Comparison of ENCODE assay signal across 8 mouse cellular contexts in genomic region chr16:59617167-59617566, GRCm38 (mm10). TPM values are rescaled to one million over a fixed set of nuclear protein-coding genes. Genes with fewer than 3 reads are reported as not detected.
DNase-seq lines count a peak whose midpoint lies in the region; ATAC-seq lines count a peak whose summit lies in the region.

No protein-coding gene starts in this region.

- no peak overlapping the region for H3K4me3 ChIP-seq in hindbrain, embryonic 10.5 days
- H3K4me3 ChIP-seq in hindbrain, embryonic 12.5 days, result no peak overlapping the region
- no peak overlapping the region for H3K4me3 ChIP-seq in neural tube, embryonic 12.5 days

- H3K27ac ChIP-seq in hindbrain, embryonic 10.5 days, result no peak overlapping the region
- H3K27ac ChIP-seq in hindbrain, embryonic 12.5 days, result no peak overlapping the region
- no peak overlapping the region for H3K27ac ChIP-seq in neural tube, embryonic 12.5 days

- 48% methylated on average over 3 of the region's 3 CpGs for WGBS in hindbrain, embryonic 10.5 days
- WGBS in hindbrain, embryonic 12.5 days, result 43% methylated on average over 3 of the region's 3 CpGs
- 38% methylated on average over 3 of the region's 3 CpGs for WGBS in neural tube, embryonic 12.5 days

- no peaks in the 10 kb centered on the region for H3K36me3 ChIP-seq in hindbrain, embryonic 10.5 days
- H3K36me3 ChIP-seq in hindbrain, embryonic 12.5 days, result no peaks in the 10 kb centered on the region
- no peaks in the 10 kb centered on the region for H3K36me3 ChIP-seq in neural tube, embryonic 12.5 days

- peak; percentile 16 for DNase-seq in hindbrain, embryonic 10.5 days (ENCODE audit: low spot score)
- DNase-seq in ES-CJ7 (ENCODE audit: low read depth, low spot score), result peak; percentile 41
- DNase-seq in cerebellum, adult 18-20 months, result peak; percentile 23 to 25
- DNase-seq in left cerebral cortex, adult 11 months (ENCODE audit: low spot score), result peak; percentile 42
- DNase-seq in spleen, postnatal 14 days (ENCODE audit: low spot score in 2 of 2), result no peak

- H3K9ac ChIP-seq in hindbrain, embryonic 12.5 days, result no peak overlapping the region
- H3K9ac ChIP-seq in neural tube, embryonic 12.5 days, result no peak overlapping the region

- no peak; the same call in 1 of the 2 replicates for ATAC-seq in hindbrain, embryonic 12.5 days (ENCODE audit: low FRiP score)
- ATAC-seq in hematopoietic stem cell, adult 5-6 weeks (replicated peaks in 1 of 2; ENCODE audit: insufficient read depth in 1 of 2, low FRiP score in 2 of 2, low TSS enrichment in 1 of 2, low read depth in 1 of 2, poor library complexity in 2 of 2, severe bottlenecking in 2 of 2), result peak; percentile 89 to 91
- ATAC-seq in neural tube, embryonic 12.5 days (ENCODE audit: low FRiP score, low read depth), result peak; percentile 71; the same call in 1 of the 2 replicates

- no peaks in the 10 kb centered on the region for H3K4me1 ChIP-seq in hindbrain, embryonic 10.5 days (replicated peaks)
- H3K4me1 ChIP-seq in hindbrain, embryonic 12.5 days, result no peaks in the 10 kb centered on the region
- H3K4me1 ChIP-seq in neural tube, embryonic 12.5 days, result no peaks in the 10 kb centered on the region

- H3K4me2 ChIP-seq in hindbrain, embryonic 12.5 days (replicated peaks), result no peak overlapping the region
- no peak overlapping the region for H3K4me2 ChIP-seq in neural tube, embryonic 12.5 days (replicated peaks)

- no peaks in the 10 kb centered on the region for H3K9me3 ChIP-seq in hindbrain, embryonic 10.5 days
- no peaks in the 10 kb centered on the region for H3K9me3 ChIP-seq in hindbrain, embryonic 12.5 days (replicated peaks)
- H3K9me3 ChIP-seq in neural tube, embryonic 12.5 days, result no peaks in the 10 kb centered on the region

- H3K27me3 ChIP-seq in hindbrain, embryonic 10.5 days (ENCODE audit: insufficient read depth, poor library complexity, severe bottlenecking), result no peaks in the 10 kb centered on the region
- H3K27me3 ChIP-seq in hindbrain, embryonic 12.5 days, result no peaks in the 10 kb centered on the region
- no peaks in the 10 kb centered on the region for H3K27me3 ChIP-seq in neural tube, embryonic 12.5 days (replicated peaks)

RNA-seq across cellular contexts. Expression of gene Crybg3, which starts 16.4 kb away (rescaled TPM):
- 5.5 and 6.5 TPM in 2 replicates for polyA plus RNA-seq in hindbrain, embryonic 10.5 days (2016; fragmentation: Nextera tagmentation; extraction: Ambion mirVana)
- polyA plus RNA-seq in hindbrain, embryonic 12.5 days (2016; fragmentation: Nextera tagmentation; extraction: Ambion mirVana), result 5.9 and 6.3 TPM in 2 replicates
- 9.8 and 21.4 TPM in 2 replicates for total RNA-seq in hematopoietic stem cell, adult 5-6 weeks (2017)
- 4.9 and 6.6 TPM in 2 replicates for polyA plus RNA-seq in neural tube, embryonic 12.5 days (2016; fragmentation: Nextera tagmentation; extraction: Ambion mirVana)

RNA-seq across cellular contexts. Expression of gene Arl6, which starts 22.0 kb away (rescaled TPM):
- polyA plus RNA-seq in hindbrain, embryonic 10.5 days (2016; fragmentation: Nextera tagmentation; extraction: Ambion mirVana), result 49.8 and 52.6 TPM in 2 replicates
- polyA plus RNA-seq in hindbrain, embryonic 12.5 days (2016; fragmentation: Nextera tagmentation; extraction: Ambion mirVana), result 42.8 and 51.1 TPM in 2 replicates
- total RNA-seq in hematopoietic stem cell, adult 5-6 weeks (2017), result 17.6 and 22.0 TPM in 2 replicates
- 41.7 and 42.3 TPM in 2 replicates for polyA plus RNA-seq in neural tube, embryonic 12.5 days (2016; fragmentation: Nextera tagmentation; extraction: Ambion mirVana)

Comparison
In these comparisons a context has a peak if more than half of its experiments do, and no peak if none do; other contexts are left out.
1. DNase-seq: peak in hindbrain, embryonic 10.5 days (single experiment), ES-CJ7 (single experiment), cerebellum, adult 18-20 months (2 of 2) and left cerebral cortex, adult 11 months (single experiment); none in spleen, postnatal 14 days (0 of 2).